Comparison of ENCODE assay signal across 9 mouse cellular contexts in the genomic region with DNA sequence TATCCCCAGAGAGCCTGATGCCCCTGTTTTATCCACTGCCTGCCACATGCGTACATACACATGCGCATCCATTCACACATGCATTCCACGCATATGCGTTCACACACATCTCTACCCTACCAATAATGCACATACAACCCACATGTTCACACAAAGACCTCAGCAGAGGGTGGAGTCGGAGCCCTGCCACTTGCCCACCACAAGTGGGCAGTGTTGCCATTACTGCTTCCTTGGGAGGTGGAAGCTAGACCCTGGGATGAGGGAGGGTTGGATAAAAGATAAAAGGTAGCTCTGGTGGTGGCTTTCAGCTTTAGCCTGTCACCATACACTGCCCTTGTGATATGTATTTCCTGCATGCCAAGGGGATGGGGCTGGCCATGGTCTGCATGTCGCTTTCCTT. TPM values are rescaled to one million over a fixed set of nuclear protein-coding genes. Genes with fewer than 3 reads are reported as not detected.
DNase-seq lines count a peak whose midpoint lies in the region; ATAC-seq and TF ChIP-seq lines count a peak whose summit lies in the region.
"Had no signal": no experiment of that assay in that cellular context is flagged by ENCODE, and none has a peak within 500 bp of the region (broad histone marks: within the 10 kb centered on the region; RNA-seq: fewer than 3 reads in every experiment).

No protein-coding gene starts in this region.

- no peaks in the 10 kb centered on the region; the same call in 1 of the 2 replicates for H3K4me1 ChIP-seq in olfactory bulb, adult 2 months (ENCODE audit: control insufficient read depth, insufficient read depth, low read length)

- WGBS in olfactory bulb, adult 2 months = 90% methylated on average over 6 of the region's 6 CpGs

- no peak for TF ChIP-seq POLR2A in olfactory bulb, adult 2 months (IDR thresholded peaks at IDR 0.05; ENCODE audit: insufficient read depth, low read depth, low read length)

- no peak overlapping the region for H3K27ac ChIP-seq in left cerebral cortex, adult 2 months
- no peak overlapping the region for H3K27ac ChIP-seq in olfactory bulb, adult 2 months (ENCODE audit: insufficient read depth, low read depth, low read length)

- H3K4me3 ChIP-seq in left cerebral cortex, adult 2 months = no peak overlapping the region
- no peak overlapping the region for H3K4me3 ChIP-seq in olfactory bulb, adult 2 months (ENCODE audit: insufficient read depth, low read depth, low read length)

- peak; percentile 88 for TF ChIP-seq CTCF in left cerebral cortex, adult 2 months (IDR thresholded peaks at IDR 0.05)
- 0 out of 2 replicates have a peak, but pooled peaks have one; percentile 11 for TF ChIP-seq CTCF in olfactory bulb, adult 2 months (IDR thresholded peaks at IDR 0.05; ENCODE audit: insufficient read depth, low read depth, low read length)

- DNase-seq in left cerebral cortex, adult 2 months (ENCODE audit: extremely low spot score in 1 of 2, low spot score in 2 of 2) = peak; percentile 47 to 71
- DNase-seq in left cerebral cortex, adult 11 months (ENCODE audit: low spot score) = no peak
- peak; percentile 35 for DNase-seq in MN1 (ENCODE audit: low spot score)
- peak; percentile 36 for DNase-seq in cerebellum, adult 9-10 months
- peak; percentile 67 for DNase-seq in gastrocnemius, postnatal 10 days
- peak; percentile 57 to 64 for DNase-seq in left cerebral cortex, postnatal 14 days (ENCODE audit: low spot score in 2 of 2)

- ATAC-seq in megakaryocyte, adult 5-6 weeks (ENCODE audit: poor library complexity, severe bottlenecking) = no peak

- intact Hi-C loops in left cerebral cortex, adult 2 months (cut with DNase I) = loop anchor here (1.0 kb wide), 2 partner anchors 29 to 198 kb away; no protein-coding TSS in a partner anchor
- intact Hi-C loops in left cerebral cortex, postnatal 14 days (cut with DNase I) = loop anchor here (1.0 kb wide), 1 partner anchor 198 kb away; no protein-coding TSS in a partner anchor

RNA-seq across cellular contexts. Expression of gene Sncg, which starts 1.9 kb away (rescaled TPM):
- 1 to 10 TPM; 3.0 to 3.9 TPM for total RNA-seq in left cerebral cortex, adult 2 months (2021)
- 10 to 100 TPM; 10.2 to 16.9 TPM for total RNA-seq in gastrocnemius, postnatal 10 days (2021)
- total RNA-seq in left cerebral cortex, postnatal 14 days (2021) = 1 to 10 TPM; 2.2 to 2.7 TPM
- not detected in 2 replicates for polyA plus RNA-seq in olfactory bulb, adult 2 months (2012; ENCODE audit: insufficient read depth, insufficient read length, low replicate concordance, missing spikeins)
- total RNA-seq in megakaryocyte, adult 5-6 weeks (2015) = not detected in 2 replicates
- total RNA-seq in megakaryocyte, adult 5-6 weeks (2017) = not detected in 2 replicates

RNA-seq across cellular contexts. Expression of gene Mmrn2, which starts 2.6 kb away (rescaled TPM):
- total RNA-seq in left cerebral cortex, adult 2 months (2021) = 1 to 10 TPM; 4.4 to 5.8 TPM
- total RNA-seq in gastrocnemius, postnatal 10 days (2021) = 10 to 100 TPM; 16.7 to 18.7 TPM
- 1 to 10 TPM; 4.2 to 4.6 TPM for total RNA-seq in left cerebral cortex, postnatal 14 days (2021)
- not detected in 2 replicates for polyA plus RNA-seq in olfactory bulb, adult 2 months (2012; ENCODE audit: insufficient read depth, insufficient read length, low replicate concordance, missing spikeins)
- total RNA-seq in megakaryocyte, adult 5-6 weeks (2015) = not detected in 2 replicates
- total RNA-seq in megakaryocyte, adult 5-6 weeks (2017) = not detected in 2 replicates

RNA-seq across cellular contexts. Expression of gene Fam25c, which starts 17.4 kb away (rescaled TPM):
- not detected for total RNA-seq in left cerebral cortex, adult 2 months (2021)
- not detected for total RNA-seq in gastrocnemius, postnatal 10 days (2021)
- not detected for total RNA-seq in left cerebral cortex, postnatal 14 days (2021)
- polyA plus RNA-seq in olfactory bulb, adult 2 months (2012; ENCODE audit: insufficient read depth, insufficient read length, low replicate concordance, missing spikeins) = not detected in 2 replicates
- total RNA-seq in megakaryocyte, adult 5-6 weeks (2015) = not detected in 2 replicates
- total RNA-seq in megakaryocyte, adult 5-6 weeks (2017) = not detected in 2 replicates
- polyA plus RNA-seq: intestine, embryonic 14.5 days had no signal

Comparison
In these comparisons a context has a peak if more than half of its experiments do, and no peak if none do; other contexts are left out.
1. RNA of gene Mmrn2, which starts 2.6 kb away (total RNA-seq): 16.7 to 18.7 TPM in gastrocnemius, postnatal 10 days, 4.4 to 5.8 TPM in left cerebral cortex, adult 2 months and 4.2 to 4.6 TPM in left cerebral cortex, postnatal 14 days; not detected in megakaryocyte, adult 5-6 weeks; every median in the first group is over 4 times any median in the second.